In genomic region chr9:45371337-45371707, GRCm38 (mm10) we compare ENCODE assay signal across 10 mouse cellular contexts. TPM values are rescaled to one million over a fixed set of nuclear protein-coding genes. Genes with fewer than 3 reads are reported as not detected.
A peak's percentile ranks its signal among the peaks of the same experiment; 100 is the strongest.
DNase-seq lines count a peak whose midpoint lies in the region; ATAC-seq and TF ChIP-seq lines count a peak whose summit lies in the region.
"Had no signal": no experiment of that assay in that cellular context is flagged by ENCODE, and none has a peak within 500 bp of the region (broad histone marks: within the 10 kb centered on the region; RNA-seq: fewer than 3 reads in every experiment).

No protein-coding gene starts in this region.

- 0 out of 2 replicates have a peak overlapping the region, but pooled peaks have one; percentile 69 for H3K9ac ChIP-seq in kidney, postnatal 0 days (ENCODE audit: low read depth, low read length)
- peak overlapping the region; percentile 75; the same call in 1 of the 2 replicates for H3K9ac ChIP-seq in embryonic facial prominence, embryonic 12.5 days
- peak overlapping the region; percentile 80 for H3K9ac ChIP-seq in hindbrain, postnatal 0 days (replicated peaks; ENCODE audit: low read length)
- peak overlapping the region; percentile 84 for H3K9ac ChIP-seq in neural tube, embryonic 13.5 days
- H3K9ac ChIP-seq: liver, embryonic 14.5 days had no signal

- no peak for ATAC-seq in kidney, postnatal 0 days (replicated peaks; ENCODE audit: low FRiP score, low read depth)
- no peak for ATAC-seq in embryonic facial prominence, embryonic 12.5 days (ENCODE audit: insufficient number of reproducible peaks, insufficient read depth, low FRiP score, low TSS enrichment)
- peak; percentile 54 for ATAC-seq in hindbrain, postnatal 0 days
- peak; percentile 37 for ATAC-seq in neural tube, embryonic 13.5 days (ENCODE audit: low read depth)
- ATAC-seq in monocyte, adult 5-6 weeks (replicated peaks; ENCODE audit: insufficient number of reproducible peaks, low FRiP score, low TSS enrichment, poor library complexity, severe bottlenecking) = no peak

- no peaks in the 10 kb centered on the region for H3K36me3 ChIP-seq in kidney, postnatal 0 days (ENCODE audit: insufficient read depth, low read length)
- 0 out of 2 replicates have a peak, but pooled peaks cover 4% of the 10 kb centered on the region for H3K36me3 ChIP-seq in embryonic facial prominence, embryonic 12.5 days
- no peaks in the 10 kb centered on the region for H3K36me3 ChIP-seq in hindbrain, postnatal 0 days (ENCODE audit: insufficient read depth, low read length)
- H3K36me3 ChIP-seq in neural tube, embryonic 13.5 days = no peaks in the 10 kb centered on the region

- no peaks in the 10 kb centered on the region for H3K27me3 ChIP-seq in kidney, postnatal 0 days (ENCODE audit: insufficient read depth, low read length)
- no peaks in the 10 kb centered on the region for H3K27me3 ChIP-seq in embryonic facial prominence, embryonic 12.5 days
- no peaks in the 10 kb centered on the region for H3K27me3 ChIP-seq in hindbrain, postnatal 0 days (ENCODE audit: insufficient read depth, low read length)
- H3K27me3 ChIP-seq in neural tube, embryonic 13.5 days = no peaks in the 10 kb centered on the region

- DNase-seq in kidney, postnatal 0 days (ENCODE audit: low spot score) = no peak
- no peak for DNase-seq in kidney, adult 9 months
- peak; percentile 86 for DNase-seq in hindbrain, postnatal 0 days (ENCODE audit: low spot score)
- DNase-seq in kidney, postnatal 36 days = no peak
- no peak for DNase-seq in thymus, postnatal 36 days

- peak overlapping the region; percentile 92 for H3K4me2 ChIP-seq in kidney, postnatal 0 days (ENCODE audit: low read length)
- H3K4me2 ChIP-seq in embryonic facial prominence, embryonic 12.5 days (replicated peaks) = peak overlapping the region; percentile 76
- H3K4me2 ChIP-seq in hindbrain, postnatal 0 days (ENCODE audit: low read depth, low read length) = peak overlapping the region; percentile 86
- peak overlapping the region; percentile 90 for H3K4me2 ChIP-seq in neural tube, embryonic 13.5 days

- H3K4me1 ChIP-seq in kidney, postnatal 0 days (replicated peaks; ENCODE audit: insufficient read depth, low read length) = peaks cover 16% of the 10 kb centered on the region
- peaks cover 14% of the 10 kb centered on the region for H3K4me1 ChIP-seq in embryonic facial prominence, embryonic 12.5 days
- H3K4me1 ChIP-seq in hindbrain, postnatal 0 days (ENCODE audit: insufficient read depth, low read length) = peaks cover 21% of the 10 kb centered on the region
- H3K4me1 ChIP-seq in neural tube, embryonic 13.5 days (replicated peaks) = peaks cover 38% of the 10 kb centered on the region

- TF ChIP-seq CTCF in kidney, postnatal 0 days (IDR thresholded peaks at IDR 0.05; ENCODE audit: low read depth) = no peak
- no peak for TF ChIP-seq CTCF in hindbrain, postnatal 0 days (IDR thresholded peaks at IDR 0.05; ENCODE audit: low read depth)

- WGBS in kidney, postnatal 0 days = 32% methylated on average over 2 of the region's 2 CpGs
- WGBS in embryonic facial prominence, embryonic 12.5 days = 23% methylated on average over 2 of the region's 2 CpGs
- WGBS in hindbrain, postnatal 0 days = 6% methylated on average over 2 of the region's 2 CpGs
- 6% methylated on average over 2 of the region's 2 CpGs for WGBS in neural tube, embryonic 13.5 days

- H3K27ac ChIP-seq in kidney, postnatal 0 days = no peak overlapping the region
- no peak overlapping the region for H3K27ac ChIP-seq in embryonic facial prominence, embryonic 12.5 days
- peak overlapping the region; percentile 94 for H3K27ac ChIP-seq in hindbrain, postnatal 0 days
- H3K27ac ChIP-seq in neural tube, embryonic 13.5 days (replicated peaks) = peak overlapping the region; percentile 80
- H3K27ac ChIP-seq: liver, embryonic 14.5 days had no signal

- H3K4me3 ChIP-seq in kidney, postnatal 0 days (replicated peaks; ENCODE audit: low read depth, low read length) = peak overlapping the region; percentile 57
- H3K4me3 ChIP-seq in embryonic facial prominence, embryonic 12.5 days = peak overlapping the region; percentile 66
- H3K4me3 ChIP-seq in hindbrain, postnatal 0 days (ENCODE audit: low read length) = peak overlapping the region; percentile 78
- H3K4me3 ChIP-seq in neural tube, embryonic 13.5 days = peak overlapping the region; percentile 72
- H3K4me3 ChIP-seq: erythroblast, embryonic 14.5 days had no signal

- H3K9me3 ChIP-seq in kidney, postnatal 0 days (replicated peaks; ENCODE audit: low read length) = no peaks in the 10 kb centered on the region
- no peaks in the 10 kb centered on the region for H3K9me3 ChIP-seq in embryonic facial prominence, embryonic 12.5 days
- H3K9me3 ChIP-seq in hindbrain, postnatal 0 days (ENCODE audit: low read length) = no peaks in the 10 kb centered on the region
- no peaks in the 10 kb centered on the region for H3K9me3 ChIP-seq in neural tube, embryonic 13.5 days

RNA-seq across cellular contexts. Expression of gene Fxyd6, which starts 1.3 kb away (rescaled TPM):
- polyA plus RNA-seq in kidney, postnatal 0 days (2015; fragmentation: Nextera tagmentation; extraction: Ambion mirVana) = 141 and 147 TPM in 2 replicates
- polyA plus RNA-seq in embryonic facial prominence, embryonic 12.5 days (2016; fragmentation: Nextera tagmentation; extraction: Ambion mirVana) = 117 and 121 TPM in 2 replicates
- total RNA-seq in hindbrain, postnatal 0 days (2014; rRNA removed) = 461 and 490 TPM in 2 replicates
- polyA plus RNA-seq in hindbrain, postnatal 0 days (2015; fragmentation: Nextera tagmentation; extraction: Ambion mirVana) = 752 and 767 TPM in 2 replicates
- polyA plus RNA-seq in neural tube, embryonic 13.5 days (2015; fragmentation: Nextera tagmentation; extraction: Ambion mirVana) = 273 and 293 TPM in 2 replicates
- not detected in 3 replicates for total RNA-seq in monocyte, adult 5-6 weeks (2017)
- polyA plus RNA-seq: erythroblast, embryonic 14.5 days had no signal

RNA-seq across cellular contexts. Expression of gene Fxyd2, which starts 28.1 kb away (rescaled TPM):
- polyA plus RNA-seq in kidney, postnatal 0 days (2015; fragmentation: Nextera tagmentation; extraction: Ambion mirVana) = 2,817 and 2,959 TPM in 2 replicates
- 2.9 and 3.8 TPM in 2 replicates for polyA plus RNA-seq in embryonic facial prominence, embryonic 12.5 days (2016; fragmentation: Nextera tagmentation; extraction: Ambion mirVana)
- total RNA-seq in hindbrain, postnatal 0 days (2014; rRNA removed) = 17.1 and 18.6 TPM in 2 replicates
- polyA plus RNA-seq in hindbrain, postnatal 0 days (2015; fragmentation: Nextera tagmentation; extraction: Ambion mirVana) = 19.5 and 21.5 TPM in 2 replicates
- polyA plus RNA-seq in neural tube, embryonic 13.5 days (2015; fragmentation: Nextera tagmentation; extraction: Ambion mirVana) = 5.4 and 5.9 TPM in 2 replicates
- total RNA-seq in monocyte, adult 5-6 weeks (2017) = not detected in 3 replicates
- polyA plus RNA-seq: erythroblast, embryonic 14.5 days had no signal

RNA-seq across cellular contexts. Expression of gene Tmprss13, which starts 52.4 kb away (rescaled TPM):
- polyA plus RNA-seq in kidney, postnatal 0 days (2015; fragmentation: Nextera tagmentation; extraction: Ambion mirVana) = 0.46 and 0.76 TPM in 2 replicates
- 0.81 and 0.90 TPM in 2 replicates for polyA plus RNA-seq in embryonic facial prominence, embryonic 12.5 days (2016; fragmentation: Nextera tagmentation; extraction: Ambion mirVana)
- 0.04 TPM in 1 of 2 replicates, not detected in the other for total RNA-seq in hindbrain, postnatal 0 days (2014; rRNA removed)
- not detected in 2 replicates for polyA plus RNA-seq in hindbrain, postnatal 0 days (2015; fragmentation: Nextera tagmentation; extraction: Ambion mirVana)
- not detected in 2 replicates for polyA plus RNA-seq in neural tube, embryonic 13.5 days (2015; fragmentation: Nextera tagmentation; extraction: Ambion mirVana)
- total RNA-seq in monocyte, adult 5-6 weeks (2017) = 0.68 to 2.6 TPM in 2 of 3 replicates, not detected in the other
- polyA plus RNA-seq: erythroblast, embryonic 14.5 days; liver, embryonic 14.5 days had no signal

RNA-seq across cellular contexts. Expression of gene Dscaml1, which starts 55.1 kb away (rescaled TPM):
- polyA plus RNA-seq in kidney, postnatal 0 days (2015; fragmentation: Nextera tagmentation; extraction: Ambion mirVana) = 0.09 and 0.24 TPM in 2 replicates
- polyA plus RNA-seq in embryonic facial prominence, embryonic 12.5 days (2016; fragmentation: Nextera tagmentation; extraction: Ambion mirVana) = 0.87 and 1.2 TPM in 2 replicates
- total RNA-seq in hindbrain, postnatal 0 days (2014; rRNA removed) = 37.5 and 47.4 TPM in 2 replicates
- polyA plus RNA-seq in hindbrain, postnatal 0 days (2015; fragmentation: Nextera tagmentation; extraction: Ambion mirVana) = 10.5 and 12.4 TPM in 2 replicates
- 12.5 and 13.5 TPM in 2 replicates for polyA plus RNA-seq in neural tube, embryonic 13.5 days (2015; fragmentation: Nextera tagmentation; extraction: Ambion mirVana)
- not detected in 3 replicates for total RNA-seq in monocyte, adult 5-6 weeks (2017)
- polyA plus RNA-seq: erythroblast, embryonic 14.5 days; liver, embryonic 14.5 days had no signal

Comparison
In these comparisons a context has a peak if more than half of its experiments do, and no peak if none do; other contexts are left out.
1. ATAC-seq: peak in hindbrain, postnatal 0 days (single experiment) and neural tube, embryonic 13.5 days (single experiment); none in kidney, postnatal 0 days (single experiment), embryonic facial prominence, embryonic 12.5 days (single experiment) and monocyte, adult 5-6 weeks (single experiment).
2. H3K27ac ChIP-seq: peak in hindbrain, postnatal 0 days (single experiment) and neural tube, embryonic 13.5 days (single experiment); none in kidney, postnatal 0 days (single experiment) and embryonic facial prominence, embryonic 12.5 days (single experiment).
3. RNA of gene Fxyd2, which starts 28.1 kb away (polyA plus RNA-seq): 2,817 to 2,959 TPM in kidney, postnatal 0 days; 19.5 to 21.5 TPM in hindbrain, postnatal 0 days, 5.4 to 5.9 TPM in neural tube, embryonic 13.5 days and 2.9 to 3.8 TPM in embryonic facial prominence, embryonic 12.5 days; every median in the first group is over 100 times any median in the second.
4. Peak in every context shown above with its lines, with median percentiles within 50 percentile points of each other: H3K4me2 ChIP-seq, H3K4me3 ChIP-seq and H3K9ac ChIP-seq.